Mouse (Mus musculus): ENCODE data around the gene Slc25a23. TPM values are rescaled to one million over a fixed set of nuclear protein-coding genes. Genes with fewer than 3 reads are reported as not detected.

Gene Slc25a23
- polyA plus RNA-seq, 1 experiment from 2014 or later = 8.6 TPM

DNA sequence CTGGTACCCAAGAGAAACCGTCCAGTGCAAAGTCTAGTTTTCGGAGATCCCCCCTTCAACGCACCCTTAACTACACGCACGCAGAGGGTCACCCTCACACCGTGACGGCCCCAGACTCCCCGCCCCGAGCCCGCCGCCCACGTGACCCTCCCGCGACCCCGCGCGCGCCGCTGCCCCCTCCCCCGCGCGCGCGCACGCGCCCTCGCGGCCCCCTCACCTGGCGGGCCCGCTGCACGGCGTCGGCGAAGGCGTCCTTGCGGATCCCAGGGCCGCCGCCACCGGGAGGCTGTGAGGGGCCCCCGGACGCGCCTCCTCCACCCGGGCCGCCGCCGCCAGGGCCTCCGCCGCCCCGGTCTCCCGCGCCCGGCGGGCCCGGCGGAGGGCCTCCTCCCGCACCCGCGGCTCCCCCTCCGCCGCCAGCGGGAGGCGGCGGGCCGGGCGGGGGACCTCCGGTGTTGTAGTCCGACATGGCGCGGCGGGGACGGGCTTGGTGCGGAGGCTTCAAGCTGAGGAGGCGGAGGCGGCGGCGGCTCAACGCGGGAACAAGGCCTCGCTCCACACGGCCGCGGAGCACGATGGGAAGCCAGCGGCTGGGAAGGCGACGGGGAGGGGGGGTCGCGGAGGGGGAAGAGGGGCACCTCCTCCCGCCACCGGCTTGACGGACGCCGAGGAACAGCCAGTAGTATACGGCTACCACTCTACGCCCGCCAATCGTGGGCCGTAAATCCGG, 28.6 kb downstream of the Slc25a23 start, which contains the start of gene Khsrp:
TSS of gene Khsrp (minus strand) at position 592 of the 730 bp plus-strand sequence.
- no peak for DNase-seq (ENCODE audit: low spot score)
- no peaks in the 10 kb centered on the region for H3K9me3 ChIP-seq
- H3K36me3 ChIP-seq = peaks cover 33% of the 10 kb centered on the region
- no peaks in the 10 kb centered on the region for H3K27me3 ChIP-seq (ENCODE audit: insufficient read depth, poor library complexity, severe bottlenecking)
- H3K27ac ChIP-seq = peak within 1 kb of the TSS; percentile 98
- peaks cover 18% of the 10 kb centered on the region for H3K4me1 ChIP-seq
- under 1% methylated on average over 97 of the region's 99 CpGs for WGBS
- peak within 1 kb of the TSS; percentile 92 for H3K4me3 ChIP-seq

DNA sequence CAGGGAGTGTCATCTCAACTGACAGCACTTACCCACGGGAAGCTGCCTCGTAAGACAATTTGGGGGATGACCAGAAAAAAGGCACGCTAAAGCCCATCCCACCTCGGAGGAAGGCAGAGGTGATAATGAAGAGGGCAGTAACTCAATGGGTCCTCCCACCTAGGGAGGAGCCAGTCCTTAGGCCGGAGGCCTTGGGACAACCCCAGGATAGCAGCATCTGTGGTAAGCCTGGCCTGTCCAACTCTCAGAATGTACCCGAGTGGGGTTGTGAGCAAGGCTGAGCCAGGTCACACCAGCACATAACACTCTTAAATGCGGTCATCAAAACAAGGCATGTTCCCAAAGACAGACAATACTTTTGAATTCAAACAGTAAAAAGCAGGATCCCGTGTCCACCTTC, 30.0 kb downstream of the Slc25a23 start:
- Histone ChIP-seq H3K27ac (peak overlapping the region; percentile 98), H3K27me3 (ENCODE audit: insufficient read depth, poor library complexity, severe bottlenecking) (no peaks in the 10 kb centered on the region), H3K4me3 (peak overlapping the region; percentile 92), H3K4me1 (peaks cover 18% of the 10 kb centered on the region), H3K9me3 (no peaks in the 10 kb centered on the region), H3K36me3 (peaks cover 47% of the 10 kb centered on the region)
- DNase-seq (ENCODE audit: low spot score) = no peak
- 28% methylated on average over 8 of the region's 8 CpGs for WGBS

DNA sequence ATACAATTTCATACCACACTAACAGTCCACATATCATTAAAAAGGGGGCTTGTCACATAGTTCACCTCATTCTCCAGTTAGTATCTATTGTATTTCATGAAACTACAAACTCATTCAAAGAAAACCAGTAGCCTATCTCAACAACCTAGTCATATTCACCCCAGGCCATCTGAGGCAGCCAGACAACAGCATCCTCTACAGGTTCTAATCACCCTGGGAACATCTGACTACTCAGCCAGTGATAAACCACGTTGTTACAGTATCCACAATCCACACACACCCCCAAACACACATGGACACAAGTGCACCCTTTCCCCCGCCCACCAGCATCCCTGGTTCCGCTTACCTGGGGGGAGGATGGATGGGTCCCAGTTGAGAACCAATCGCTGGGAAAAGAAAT, 32.2 kb downstream of the Slc25a23 start:
- Histone ChIP-seq H3K36me3 (peaks cover 69% of the 10 kb centered on the region), H3K27ac (no peak overlapping the region), H3K4me3 (no peak overlapping the region), H3K27me3 (ENCODE audit: insufficient read depth, poor library complexity, severe bottlenecking) (no peaks in the 10 kb centered on the region), H3K9me3 (no peaks in the 10 kb centered on the region), H3K4me1 (peaks cover 15% of the 10 kb centered on the region)
- DNase-seq (ENCODE audit: low spot score) = no peak
- WGBS = 88% methylated on average over 4 of the region's 4 CpGs

DNA sequence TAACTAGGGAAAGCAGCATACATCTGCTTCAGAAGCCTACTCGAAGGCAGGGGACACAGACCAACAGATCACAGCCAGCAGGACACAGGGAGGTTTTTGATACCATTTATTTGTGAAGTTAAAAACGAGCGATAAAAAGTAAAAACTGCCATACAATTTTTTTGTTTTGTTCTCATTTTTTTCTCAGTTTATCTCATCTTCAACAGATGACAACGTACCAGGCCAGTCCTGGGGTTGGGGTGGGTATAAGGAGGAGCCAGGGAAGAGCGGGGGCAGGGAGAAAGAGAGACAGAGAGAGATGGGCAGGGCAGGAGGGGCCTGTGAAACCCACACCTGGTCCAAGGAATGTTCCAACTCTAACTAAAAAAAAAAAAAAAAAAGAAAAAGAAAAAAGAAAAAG, 38.7 kb downstream of the Slc25a23 start:
- Histone ChIP-seq H3K4me1 (no peaks in the 10 kb centered on the region), H3K36me3 (peaks cover 70% of the 10 kb centered on the region), H3K27ac (no peak overlapping the region), H3K4me3 (no peak overlapping the region), H3K27me3 (ENCODE audit: insufficient read depth, poor library complexity, severe bottlenecking) (no peaks in the 10 kb centered on the region), H3K9me3 (no peaks in the 10 kb centered on the region)
- DNase-seq (ENCODE audit: low spot score) = no peak
- 91% methylated on average over 5 of the region's 5 CpGs for WGBS

DNA sequence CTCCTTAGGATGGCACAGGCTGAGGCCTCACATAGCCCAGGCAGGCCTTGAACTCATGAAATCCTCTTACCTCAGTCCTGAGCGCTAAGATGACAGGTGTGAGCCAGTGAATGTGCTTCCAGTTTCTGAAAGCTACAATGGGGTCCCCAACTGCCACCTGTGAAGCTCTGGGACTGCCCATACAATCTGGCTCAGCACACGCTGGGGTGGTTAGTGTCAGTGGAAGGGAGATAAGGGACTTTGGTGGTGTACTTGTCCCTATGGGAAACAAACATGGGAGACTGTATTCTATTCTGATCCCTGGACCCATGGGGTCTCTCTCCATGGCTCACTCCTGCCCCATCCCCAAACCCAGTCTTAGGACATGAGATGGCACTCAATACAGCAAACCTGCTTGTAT, 40.0 kb downstream of the Slc25a23 start:
- Histone ChIP-seq H3K4me1 (no peaks in the 10 kb centered on the region), H3K4me3 (no peak overlapping the region), H3K27me3 (ENCODE audit: insufficient read depth, poor library complexity, severe bottlenecking) (no peaks in the 10 kb centered on the region), H3K9me3 (no peaks in the 10 kb centered on the region), H3K27ac (no peak overlapping the region), H3K36me3 (peaks cover 57% of the 10 kb centered on the region)
- DNase-seq (ENCODE audit: low spot score) = no peak
- WGBS = 75% methylated on average over 2 of the region's 2 CpGs

DNA sequence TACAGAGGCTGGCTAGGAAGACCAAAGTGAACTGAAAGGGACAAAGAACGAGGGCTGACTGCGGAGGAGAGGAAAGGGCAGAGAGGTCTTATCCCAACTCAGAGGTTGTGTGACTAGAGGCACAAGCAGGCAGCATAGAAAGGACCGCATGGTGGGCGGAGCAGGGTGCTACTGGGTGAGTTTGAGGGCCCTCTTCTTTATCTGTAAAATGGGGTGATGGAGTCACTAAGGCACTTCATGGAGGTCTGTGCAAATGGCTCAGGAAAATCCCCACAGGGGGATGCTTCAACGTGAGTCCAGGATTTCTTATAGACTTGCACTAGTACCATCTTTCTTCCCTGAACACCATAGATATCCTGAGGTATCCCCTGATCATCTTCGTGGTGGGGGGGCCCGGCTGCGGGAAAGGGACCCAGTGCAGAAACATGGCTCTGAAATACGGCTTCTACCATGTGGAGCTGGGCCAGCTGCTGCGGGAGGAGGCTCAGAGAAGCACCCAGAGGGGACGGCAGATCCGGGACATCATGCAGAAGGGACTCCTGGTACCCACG, 47.3 kb downstream of the Slc25a23 start:
- DNase-seq (ENCODE audit: low spot score) = no peak
- Histone ChIP-seq H3K36me3 (peaks cover 21% of the 10 kb centered on the region), H3K9me3 (no peaks in the 10 kb centered on the region), H3K27me3 (ENCODE audit: insufficient read depth, poor library complexity, severe bottlenecking) (no peaks in the 10 kb centered on the region), H3K4me3 (peak overlapping the region; percentile 88), H3K4me1 (peaks cover 20% of the 10 kb centered on the region), H3K27ac (peak overlapping the region; percentile 94; the same call in 1 of the 2 replicates)
- WGBS = 75% methylated on average over 13 of the region's 13 CpGs

DNA sequence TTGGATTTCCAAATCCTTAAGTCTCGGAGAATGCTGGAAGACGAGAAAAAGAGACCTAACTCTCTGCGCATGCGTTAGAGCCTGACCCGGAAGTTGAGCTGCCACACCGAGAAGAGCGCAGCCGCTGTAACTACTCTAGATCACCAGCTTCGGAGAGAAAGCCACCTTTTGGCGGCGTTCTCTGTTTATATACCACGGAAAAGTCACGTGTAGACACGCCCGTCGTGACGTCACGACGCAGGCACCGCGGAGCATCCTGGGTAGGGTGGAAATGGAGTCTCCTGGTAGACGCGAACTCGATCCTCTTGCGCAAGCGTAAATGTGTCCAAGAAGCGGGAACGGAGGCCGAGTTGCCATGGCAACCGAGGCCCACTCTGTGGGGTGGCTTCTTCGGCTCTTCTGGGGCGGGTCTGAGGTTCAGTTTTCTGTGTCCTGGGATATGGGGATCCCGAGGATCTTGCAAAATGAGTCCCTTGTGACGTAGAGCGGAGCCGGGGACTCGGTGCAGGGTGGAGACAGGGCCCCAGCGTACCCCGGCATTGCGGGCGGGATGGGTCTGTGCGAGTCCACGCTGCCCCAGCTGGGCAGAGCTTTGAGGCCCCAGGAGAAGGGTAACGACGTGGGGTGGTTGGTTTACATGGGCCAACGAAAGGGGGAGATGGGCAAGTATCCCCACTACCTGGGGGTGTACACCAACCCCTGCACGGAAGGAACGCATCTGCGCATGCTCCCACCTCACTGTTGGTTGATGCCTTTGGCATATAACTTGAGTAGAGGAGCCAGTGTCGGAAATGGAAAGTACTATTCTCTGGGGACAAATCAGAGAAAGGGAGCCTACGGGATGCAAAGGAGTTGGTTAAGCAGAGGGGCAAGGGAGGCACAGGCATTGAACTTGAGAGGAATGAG, 48.2 kb downstream of the Slc25a23 start, which contains the start of the genes Gtf2f1 and Gm17949:
TSS of gene Gtf2f1 (minus strand) at position 53 of the 906 bp plus-strand sequence.
TSS of gene Gm17949 (plus strand) at position 234 of the 906 bp plus-strand sequence.
- WGBS = 1% methylated on average over 51 of the region's 51 CpGs
- H3K27me3 ChIP-seq (ENCODE audit: insufficient read depth, poor library complexity, severe bottlenecking) = no peaks in the 10 kb centered on the region
- H3K4me3 ChIP-seq = peak within 1 kb of the TSS; percentile 88
- peaks cover 30% of the 10 kb centered on the region for H3K36me3 ChIP-seq
- peak; percentile 99 for DNase-seq (ENCODE audit: low spot score)
- no peaks in the 10 kb centered on the region for H3K9me3 ChIP-seq
- H3K4me1 ChIP-seq = peaks cover 20% of the 10 kb centered on the region
- H3K27ac ChIP-seq = peak within 1 kb of the TSS; percentile 94

DNA sequence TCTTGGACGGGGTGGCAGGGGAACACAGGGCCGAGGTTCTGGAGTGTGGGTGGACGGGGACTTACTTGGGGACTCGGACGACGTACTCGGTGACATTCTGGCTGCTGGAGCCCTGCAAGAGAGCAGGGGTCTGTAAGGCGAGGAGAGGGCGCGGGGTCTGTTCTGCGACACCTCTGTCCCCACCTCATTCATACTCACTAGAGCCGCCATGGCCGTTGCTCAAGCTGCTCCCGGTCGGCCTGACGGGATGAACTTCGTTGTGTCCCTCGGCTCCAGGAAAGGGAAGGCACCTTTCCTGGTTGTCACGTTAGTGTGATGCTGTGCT, 48.8 kb downstream of the Slc25a23 start:
- 0% methylated on average over 19 of the region's 19 CpGs for WGBS
- peaks cover 36% of the 10 kb centered on the region for H3K36me3 ChIP-seq
- no peaks in the 10 kb centered on the region for H3K9me3 ChIP-seq
- DNase-seq (ENCODE audit: low spot score) = no peak
- peaks cover 20% of the 10 kb centered on the region for H3K4me1 ChIP-seq
- H3K27ac ChIP-seq = peak overlapping the region; percentile 90
- H3K4me3 ChIP-seq = peak overlapping the region; percentile 88
- H3K27me3 ChIP-seq (ENCODE audit: insufficient read depth, poor library complexity, severe bottlenecking) = no peaks in the 10 kb centered on the region

DNA sequence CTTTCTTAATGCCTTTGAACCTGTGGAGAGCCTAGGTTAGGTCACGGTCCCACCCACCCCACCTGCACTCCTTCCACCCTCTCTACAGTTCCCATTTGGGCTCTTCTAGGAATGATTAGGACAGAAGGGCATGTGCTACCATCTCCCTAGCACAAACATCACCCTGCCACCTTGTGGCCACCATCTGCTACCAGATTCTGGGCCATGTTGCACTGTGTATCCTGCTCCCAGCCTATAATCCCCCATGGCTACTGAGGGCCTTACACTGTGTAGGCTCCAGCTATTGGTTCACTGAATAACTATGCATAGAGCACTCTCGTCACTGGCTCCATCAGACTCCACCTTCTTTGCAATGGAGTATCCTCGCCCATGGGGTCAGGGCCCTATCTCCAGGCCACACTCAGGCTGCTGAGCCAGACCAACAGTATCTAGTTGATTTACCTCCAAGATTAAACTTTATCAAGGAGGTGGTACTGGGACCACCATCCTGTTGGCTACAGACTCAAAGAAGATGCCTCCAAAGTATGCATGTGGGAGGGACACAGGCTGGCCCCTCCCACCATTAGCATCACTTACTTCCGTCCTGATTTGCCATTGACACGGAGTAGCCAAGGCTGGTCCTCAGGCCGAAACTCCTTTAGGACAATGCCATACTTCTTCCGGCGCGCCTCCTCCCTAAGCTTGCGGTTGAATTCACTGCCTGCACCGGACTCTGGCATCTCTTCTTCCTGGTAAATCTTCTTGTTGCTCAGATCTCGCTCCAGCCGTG, 52.3 kb downstream of the Slc25a23 start:
- DNase-seq (ENCODE audit: low spot score) = no peak
- Histone ChIP-seq H3K4me1 (peaks cover 30% of the 10 kb centered on the region), H3K27ac (no peak overlapping the region), H3K36me3 (peaks cover 71% of the 10 kb centered on the region), H3K4me3 (no peak overlapping the region), H3K9me3 (no peaks in the 10 kb centered on the region), H3K27me3 (ENCODE audit: insufficient read depth, poor library complexity, severe bottlenecking) (no peaks in the 10 kb centered on the region)
- WGBS = 88% methylated on average over 13 of the region's 13 CpGs

DNA sequence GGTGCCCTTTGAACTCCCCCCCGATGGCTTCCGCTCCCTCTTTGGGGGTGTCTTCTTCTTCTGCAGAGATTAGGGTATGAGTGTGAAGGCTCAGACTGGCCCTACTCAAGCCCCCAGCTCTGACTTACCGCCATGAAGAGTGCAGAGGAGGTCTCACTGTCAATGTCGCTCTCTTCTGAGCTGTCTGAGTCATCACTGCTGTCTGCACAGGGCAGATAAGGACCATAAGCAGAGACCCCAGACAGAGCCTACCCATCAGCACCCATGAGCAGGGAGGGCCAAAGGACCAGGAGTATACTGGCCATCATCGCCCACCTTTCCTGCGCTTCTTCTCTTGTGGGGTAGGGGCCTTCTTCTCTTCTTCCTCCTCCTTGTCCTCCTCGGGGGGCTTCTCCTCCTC, 55.7 kb downstream of the Slc25a23 start:
- Histone ChIP-seq H3K4me1 (peaks cover 34% of the 10 kb centered on the region), H3K9me3 (no peaks in the 10 kb centered on the region), H3K27me3 (ENCODE audit: insufficient read depth, poor library complexity, severe bottlenecking) (no peaks in the 10 kb centered on the region), H3K27ac (no peak overlapping the region), H3K4me3 (no peak overlapping the region), H3K36me3 (peaks cover 78% of the 10 kb centered on the region)
- 70% methylated on average over 7 of the region's 7 CpGs for WGBS
- DNase-seq (ENCODE audit: low spot score) = peak; percentile 86

DNA sequence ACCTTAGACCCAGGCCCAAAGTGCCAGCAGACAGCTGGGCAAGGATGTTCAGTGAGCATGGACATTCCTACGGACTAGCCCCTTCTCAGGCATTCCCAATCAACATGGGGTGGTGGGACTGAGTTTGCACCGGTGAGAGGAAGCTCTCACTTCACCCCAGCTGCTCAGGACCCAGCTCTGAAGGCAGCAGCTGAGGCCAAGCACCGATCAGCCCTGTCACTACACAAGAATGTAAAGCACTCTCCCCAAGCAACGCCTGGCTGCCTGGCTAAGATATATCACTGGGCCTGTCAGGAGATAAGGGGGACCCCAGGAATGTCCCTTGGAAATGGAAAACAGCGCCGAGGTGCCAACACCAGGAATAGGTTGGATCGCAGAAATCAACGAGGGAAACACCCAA, 58.4 kb downstream of the Slc25a23 start:
- DNase-seq (ENCODE audit: low spot score) = no peak
- Histone ChIP-seq H3K27me3 (ENCODE audit: insufficient read depth, poor library complexity, severe bottlenecking) (no peaks in the 10 kb centered on the region), H3K36me3 (peaks cover 60% of the 10 kb centered on the region), H3K4me1 (peaks cover 49% of the 10 kb centered on the region), H3K4me3 (no peak overlapping the region), H3K27ac (peak overlapping the region; percentile 36; the same call in 1 of the 2 replicates), H3K9me3 (no peaks in the 10 kb centered on the region)
- WGBS = 23% methylated on average over 8 of the region's 8 CpGs

DNA sequence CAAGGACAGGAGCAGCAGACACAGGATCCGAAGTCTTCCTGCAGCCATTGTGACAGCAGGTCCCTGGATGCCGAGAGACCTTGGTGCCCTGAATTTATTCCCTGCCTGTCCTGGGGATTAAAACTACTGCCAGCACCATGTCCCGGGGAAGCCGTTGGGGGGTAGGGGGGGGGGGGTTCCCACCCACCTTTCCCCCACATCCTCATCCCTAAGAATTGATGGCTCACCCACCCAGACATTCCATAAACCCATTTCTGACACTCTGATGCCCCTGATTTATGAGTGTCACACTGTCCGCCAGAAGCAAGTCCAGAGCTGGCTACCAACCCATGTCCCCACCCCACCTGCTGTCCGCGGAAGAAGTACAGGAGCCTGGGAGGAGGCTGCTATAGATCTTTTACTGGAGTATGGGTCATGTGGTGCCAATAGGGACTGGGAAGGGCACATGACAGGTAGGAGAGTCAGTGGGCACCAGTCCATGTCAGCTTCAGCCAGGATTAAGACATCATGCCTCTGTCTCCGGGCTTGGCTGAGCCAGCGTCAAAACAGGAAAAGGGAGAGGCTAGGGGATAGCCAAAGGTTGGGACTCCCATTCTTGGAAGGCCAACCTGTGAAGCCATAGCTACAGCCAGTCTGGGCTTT, 59.6 kb downstream of the Slc25a23 start, which contains the start of gene Pspn:
TSS of gene Pspn (minus strand) at position 51 of the 642 bp plus-strand sequence.
- no peak for DNase-seq (ENCODE audit: low spot score)
- Histone ChIP-seq H3K4me3 (no peak within 1 kb of the TSS), H3K27me3 (ENCODE audit: insufficient read depth, poor library complexity, severe bottlenecking) (no peaks in the 10 kb centered on the region), H3K27ac (peak within 1 kb of the TSS; percentile 36; the same call in 1 of the 2 replicates), H3K36me3 (peaks cover 59% of the 10 kb centered on the region), H3K9me3 (no peaks in the 10 kb centered on the region), H3K4me1 (peaks cover 49% of the 10 kb centered on the region)
- WGBS = 87% methylated on average over 9 of the region's 9 CpGs
